Mouse (Mus musculus): Measurements from ENCODE around the gene Olfr65. TPM values are rescaled to one million over a fixed set of nuclear protein-coding genes. Genes with fewer than 3 reads are reported as not detected.

Gene Olfr65
- polyA plus RNA-seq (2015; fragmentation: Nextera tagmentation; extraction: Ambion mirVana) = not detected in 2 replicates

- WGBS = 83% methylated on average over 2 of the region's 2 CpGs
- Histone ChIP-seq H3K4me2 (no peak within 1 kb of the TSS), H3K27ac (replicated peaks) (no peak within 1 kb of the TSS), H3K4me3 (no peak within 1 kb of the TSS), H3K36me3 (no peaks in the 10 kb centered on the region), H3K9ac (no peak within 1 kb of the TSS), H3K4me1 (replicated peaks) (no peaks in the 10 kb centered on the region), H3K9me3 (no peaks in the 10 kb centered on the region), H3K27me3 (no peaks in the 10 kb centered on the region)
- ATAC-seq (ENCODE audit: low read depth) = no peak
These were observed at the start of gene Olfr65 for GRCm38 (mm10) chr7:103903187-103903586. Gene Olfr65 (plus strand): TSS chr7:103903487.

GRCm38 (mm10) chr7:103854669-103855068, 48.6 kb upstream of the Olfr65 start:
- no peak overlapping the region for H3K4me2 ChIP-seq
- H3K4me3 ChIP-seq = no peak overlapping the region
- H3K9me3 ChIP-seq = no peaks in the 10 kb centered on the region
- WGBS = 78% methylated on average over 1 of the region's 1 CpGs
- no peaks in the 10 kb centered on the region for H3K4me1 ChIP-seq (replicated peaks)
- H3K9ac ChIP-seq = no peak overlapping the region
- no peak overlapping the region for H3K27ac ChIP-seq (replicated peaks)
- H3K36me3 ChIP-seq = no peaks in the 10 kb centered on the region
- ATAC-seq (ENCODE audit: low read depth) = no peak
- no peaks in the 10 kb centered on the region for H3K27me3 ChIP-seq

GRCm38 (mm10) chr7:103859076-103859475, 44.2 kb upstream of the Olfr65 start:
- no peaks in the 10 kb centered on the region for H3K9me3 ChIP-seq
- ATAC-seq (ENCODE audit: low read depth) = no peak
- H3K36me3 ChIP-seq = no peaks in the 10 kb centered on the region
- 78% methylated on average over 2 of the region's 2 CpGs for WGBS
- no peak overlapping the region for H3K9ac ChIP-seq
- no peak overlapping the region for H3K4me2 ChIP-seq
- no peak overlapping the region for H3K27ac ChIP-seq (replicated peaks)
- H3K27me3 ChIP-seq = no peaks in the 10 kb centered on the region
- no peaks in the 10 kb centered on the region for H3K4me1 ChIP-seq (replicated peaks)
- no peak overlapping the region for H3K4me3 ChIP-seq

- WGBS = 59% methylated on average over 1 of the region's 1 CpGs
- H3K4me2 ChIP-seq = no peak overlapping the region
- no peak for ATAC-seq (ENCODE audit: low read depth)
These were observed 42.4 kb upstream of the Olfr65 start for GRCm38 (mm10) chr7:103860855-103861254.

GRCm38 (mm10) chr7:103861531-103861930, 41.8 kb upstream of the Olfr65 start:
- Histone ChIP-seq H3K9me3 (no peaks in the 10 kb centered on the region), H3K4me1 (replicated peaks) (no peaks in the 10 kb centered on the region), H3K27ac (replicated peaks) (no peak overlapping the region), H3K36me3 (no peaks in the 10 kb centered on the region), H3K9ac (no peak overlapping the region), H3K4me3 (no peak overlapping the region), H3K4me2 (no peak overlapping the region), H3K27me3 (no peaks in the 10 kb centered on the region)
- 91% methylated on average over 3 of the region's 3 CpGs for WGBS
- ATAC-seq (ENCODE audit: low read depth) = no peak

More at GRCm38 (mm10) chr7:103860855-103861254, 42.4 kb upstream of the Olfr65 start:
- H3K4me3 ChIP-seq = no peak overlapping the region
- H3K4me1 ChIP-seq (replicated peaks) = no peaks in the 10 kb centered on the region
- no peak overlapping the region for H3K9ac ChIP-seq
- no peaks in the 10 kb centered on the region for H3K36me3 ChIP-seq
- no peaks in the 10 kb centered on the region for H3K9me3 ChIP-seq
- no peak overlapping the region for H3K27ac ChIP-seq (replicated peaks)
- H3K27me3 ChIP-seq = no peaks in the 10 kb centered on the region

GRCm38 (mm10) chr7:103865716-103866115, 37.6 kb upstream of the Olfr65 start:
- Histone ChIP-seq H3K9me3 (no peaks in the 10 kb centered on the region), H3K27me3 (no peaks in the 10 kb centered on the region), H3K27ac (replicated peaks) (no peak overlapping the region), H3K4me2 (no peak overlapping the region), H3K36me3 (no peaks in the 10 kb centered on the region), H3K9ac (no peak overlapping the region), H3K4me3 (no peak overlapping the region), H3K4me1 (replicated peaks) (no peaks in the 10 kb centered on the region)
- ATAC-seq (ENCODE audit: low read depth) = no peak

GRCm38 (mm10) chr7:103870667-103871066, 32.6 kb upstream of the Olfr65 start:
- Histone ChIP-seq H3K27me3 (no peaks in the 10 kb centered on the region), H3K4me2 (no peak overlapping the region), H3K4me1 (replicated peaks) (no peaks in the 10 kb centered on the region), H3K4me3 (no peak overlapping the region), H3K36me3 (no peaks in the 10 kb centered on the region), H3K27ac (replicated peaks) (no peak overlapping the region), H3K9ac (no peak overlapping the region), H3K9me3 (no peaks in the 10 kb centered on the region)
- ATAC-seq (ENCODE audit: low read depth) = no peak

GRCm38 (mm10) chr7:103873064-103873463, 30.2 kb upstream of the Olfr65 start:
- no peaks in the 10 kb centered on the region for H3K36me3 ChIP-seq
- no peaks in the 10 kb centered on the region for H3K27me3 ChIP-seq
- H3K4me2 ChIP-seq = no peak overlapping the region
- H3K4me3 ChIP-seq = no peak overlapping the region
- ATAC-seq (ENCODE audit: low read depth) = no peak
- H3K9me3 ChIP-seq = no peaks in the 10 kb centered on the region
- 12% methylated on average over 1 of the region's 1 CpGs for WGBS
- no peak overlapping the region for H3K9ac ChIP-seq
- H3K4me1 ChIP-seq (replicated peaks) = no peaks in the 10 kb centered on the region
- no peak overlapping the region for H3K27ac ChIP-seq (replicated peaks)

GRCm38 (mm10) chr7:103874451-103874850, 28.8 kb upstream of the Olfr65 start:
- Histone ChIP-seq H3K36me3 (no peaks in the 10 kb centered on the region), H3K4me3 (no peak overlapping the region), H3K9me3 (no peaks in the 10 kb centered on the region), H3K4me1 (replicated peaks) (no peaks in the 10 kb centered on the region), H3K27me3 (no peaks in the 10 kb centered on the region), H3K4me2 (no peak overlapping the region), H3K9ac (no peak overlapping the region), H3K27ac (replicated peaks) (no peak overlapping the region)
- ATAC-seq (ENCODE audit: low read depth) = no peak
- WGBS = 58% methylated on average over 5 of the region's 5 CpGs

GRCm38 (mm10) chr7:103877093-103877492, 26.2 kb upstream of the Olfr65 start:
- no peak for ATAC-seq (ENCODE audit: low read depth)
- H3K27ac ChIP-seq (replicated peaks) = no peak overlapping the region
- no peaks in the 10 kb centered on the region for H3K27me3 ChIP-seq
- H3K9ac ChIP-seq = no peak overlapping the region
- H3K4me2 ChIP-seq = no peak overlapping the region
- no peaks in the 10 kb centered on the region for H3K36me3 ChIP-seq
- no peaks in the 10 kb centered on the region for H3K4me1 ChIP-seq (replicated peaks)
- no peaks in the 10 kb centered on the region for H3K9me3 ChIP-seq
- 91% methylated on average over 2 of the region's 2 CpGs for WGBS
- H3K4me3 ChIP-seq = no peak overlapping the region

- no peaks in the 10 kb centered on the region for H3K4me1 ChIP-seq (replicated peaks)
- no peak within 1 kb of the TSS for H3K4me3 ChIP-seq
- no peaks in the 10 kb centered on the region for H3K9me3 ChIP-seq
- H3K27me3 ChIP-seq = no peaks in the 10 kb centered on the region
- H3K36me3 ChIP-seq = no peaks in the 10 kb centered on the region
- H3K27ac ChIP-seq (replicated peaks) = no peak within 1 kb of the TSS
- H3K4me2 ChIP-seq = no peak within 1 kb of the TSS
- H3K9ac ChIP-seq = no peak within 1 kb of the TSS
- ATAC-seq (ENCODE audit: low read depth) = no peak
These were observed 17.1 kb upstream of the Olfr65 start, which contains the start of gene Olfr66 for GRCm38 (mm10) chr7:103886152-103886551. Gene Olfr66 (minus strand): TSS chr7:103886252.

GRCm38 (mm10) chr7:103894385-103894784, 8.9 kb upstream of the Olfr65 start, which contains the start of gene Olfr64:
Gene Olfr64 (minus strand): TSS chr7:103894485.
- Histone ChIP-seq H3K4me1 (replicated peaks) (no peaks in the 10 kb centered on the region), H3K27me3 (no peaks in the 10 kb centered on the region), H3K4me2 (no peak within 1 kb of the TSS), H3K36me3 (no peaks in the 10 kb centered on the region), H3K9me3 (no peaks in the 10 kb centered on the region), H3K27ac (replicated peaks) (no peak within 1 kb of the TSS), H3K9ac (no peak within 1 kb of the TSS), H3K4me3 (no peak within 1 kb of the TSS)
- ATAC-seq (ENCODE audit: low read depth) = no peak
- WGBS = 74% methylated on average over 1 of the region's 1 CpGs

- no peaks in the 10 kb centered on the region for H3K27me3 ChIP-seq
- H3K27ac ChIP-seq (replicated peaks) = no peak overlapping the region
- no peak overlapping the region for H3K4me3 ChIP-seq
- no peak for ATAC-seq (ENCODE audit: low read depth)
- no peak overlapping the region for H3K4me2 ChIP-seq
- H3K9me3 ChIP-seq = no peaks in the 10 kb centered on the region
- no peak overlapping the region for H3K9ac ChIP-seq
- no peaks in the 10 kb centered on the region for H3K4me1 ChIP-seq (replicated peaks)
- WGBS = 55% methylated on average over 3 of the region's 3 CpGs
- no peaks in the 10 kb centered on the region for H3K36me3 ChIP-seq
These were observed 6.8 kb downstream of the Olfr65 start for GRCm38 (mm10) chr7:103910047-103910446.
